In the genomic region with DNA sequence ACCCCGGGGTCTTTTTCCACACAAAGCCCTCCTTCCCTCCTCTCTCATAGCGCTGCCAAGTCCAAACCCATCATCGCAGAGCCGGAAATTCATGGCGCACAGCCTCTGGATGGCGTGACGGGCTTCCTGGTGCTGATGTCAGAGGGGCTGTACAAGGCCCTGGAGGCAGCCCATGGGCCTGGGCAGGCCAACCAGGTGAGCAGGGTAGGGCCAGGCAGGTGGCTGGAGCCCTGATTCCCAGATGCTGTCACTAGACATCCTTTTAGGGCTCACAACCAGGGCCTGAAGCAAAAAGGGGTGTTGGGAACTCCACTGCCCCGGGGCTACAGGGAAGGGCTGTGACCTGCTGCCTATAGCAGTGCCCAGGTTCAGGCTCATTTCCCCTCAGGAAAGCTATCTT, we compare ENCODE assay signal across 29 mouse cellular contexts. TPM values are rescaled to one million over a fixed set of nuclear protein-coding genes. Genes with fewer than 3 reads are reported as not detected.
"Had no signal": no experiment of that assay in that cellular context is flagged by ENCODE, and none has a peak within 500 bp of the region (broad histone marks: within the 10 kb centered on the region; RNA-seq: fewer than 3 reads in every experiment).

No protein-coding gene starts in this region.

- H3K4me3 ChIP-seq: embryonic facial prominence, embryonic 12.5 days; embryonic facial prominence, embryonic 13.5 days; embryonic facial prominence, embryonic 15.5 days; erythroblast, embryonic 14.5 days; forebrain, embryonic 10.5 days; forebrain, embryonic 12.5 days; forebrain, embryonic 13.5 days; forebrain, embryonic 15.5 days; gastrocnemius, adult 2 months; heart, adult 2 months had no signal

- ATAC-seq: forebrain, embryonic 13.5 days; forebrain, embryonic 14.5 days; forebrain, embryonic 15.5 days; forebrain, embryonic 16.5 days; forebrain, postnatal 0 days had no signal

- H3K27me3 ChIP-seq: embryonic facial prominence, embryonic 12.5 days; embryonic facial prominence, embryonic 13.5 days; embryonic facial prominence, embryonic 15.5 days; forebrain, embryonic 12.5 days; forebrain, embryonic 13.5 days; forebrain, embryonic 15.5 days had no signal

- H3K4me1 ChIP-seq: forebrain, embryonic 13.5 days; forebrain, embryonic 15.5 days had no signal

- H3K4me2 ChIP-seq: embryonic facial prominence, embryonic 12.5 days; embryonic facial prominence, embryonic 13.5 days; embryonic facial prominence, embryonic 15.5 days; forebrain, embryonic 12.5 days; forebrain, embryonic 13.5 days; forebrain, embryonic 15.5 days had no signal

- H3K9ac ChIP-seq: embryonic facial prominence, embryonic 12.5 days; embryonic facial prominence, embryonic 13.5 days; embryonic facial prominence, embryonic 15.5 days; forebrain, embryonic 12.5 days; forebrain, embryonic 13.5 days; forebrain, embryonic 15.5 days; forebrain, postnatal 0 days had no signal

- DNase-seq: cerebellum, adult 2 months; cerebellum, adult 8-10 months; cerebellum, adult 9-10 months; cerebellum, adult 9-11 months; cerebellum, postnatal 10 days; cerebellum, postnatal 14 days; cerebellum, postnatal 25 days; cerebellum, postnatal 36 days; embryo, embryonic 11 days; forebrain, postnatal 0 days; gastrocnemius, adult 2 months; gastrocnemius, postnatal 10 days; gastrocnemius, postnatal 14 days; gastrocnemius, postnatal 25 days; gastrocnemius, postnatal 36 days; heart, adult 18-20 months; heart, adult 2 months had no signal

- H3K27ac ChIP-seq: embryonic facial prominence, embryonic 12.5 days; embryonic facial prominence, embryonic 13.5 days; embryonic facial prominence, embryonic 15.5 days; forebrain, embryonic 10.5 days; forebrain, embryonic 12.5 days; forebrain, embryonic 13.5 days; forebrain, embryonic 15.5 days; gastrocnemius, adult 2 months; heart, adult 2 months had no signal

- H3K9me3 ChIP-seq: embryonic facial prominence, embryonic 12.5 days; embryonic facial prominence, embryonic 13.5 days; embryonic facial prominence, embryonic 15.5 days; forebrain, embryonic 10.5 days; forebrain, embryonic 12.5 days; forebrain, embryonic 13.5 days; forebrain, embryonic 15.5 days had no signal

RNA-seq across cellular contexts. Expression of gene Mgat3, which starts 17.8 kb away (rescaled TPM):
- total RNA-seq: common myeloid progenitor, adult 5-6 weeks; granulocyte monocyte progenitor cell, adult 5-6 weeks had no signal
- polyA plus RNA-seq: erythroblast, embryonic 14.5 days had no signal
